Mouse (Mus musculus) layer of hippocampus, postnatal 14 days (tissue): ENCODE data around the gene Tmem97. TPM values are rescaled to one million over a fixed set of nuclear protein-coding genes. Genes with fewer than 3 reads are reported as not detected.
"Not testable (repeated sequence)": the region's sequence is repeated elsewhere in the genome, so short reads cannot be mapped to it uniquely, and the experiment has no call there.

ENCODE experiments used
- DNase-seq, 2 experiments: peaks; one replicate each; pipeline ENCODE4 v3.0.0; 2021 to 2022; ENCODE audit warnings: low spot score in 2 of 2, mixed read lengths in 1 of 2
- total RNA-seq, 2 experiments: library from RNA; stranded (reverse); gene quantifications; 2 replicates each; pipeline ENCODE4 v1.2.3; 2021

Tmem97 gene
- total RNA-seq, 2 experiments from 2014 or later = 13.3 to 19.0 TPM

DNA sequence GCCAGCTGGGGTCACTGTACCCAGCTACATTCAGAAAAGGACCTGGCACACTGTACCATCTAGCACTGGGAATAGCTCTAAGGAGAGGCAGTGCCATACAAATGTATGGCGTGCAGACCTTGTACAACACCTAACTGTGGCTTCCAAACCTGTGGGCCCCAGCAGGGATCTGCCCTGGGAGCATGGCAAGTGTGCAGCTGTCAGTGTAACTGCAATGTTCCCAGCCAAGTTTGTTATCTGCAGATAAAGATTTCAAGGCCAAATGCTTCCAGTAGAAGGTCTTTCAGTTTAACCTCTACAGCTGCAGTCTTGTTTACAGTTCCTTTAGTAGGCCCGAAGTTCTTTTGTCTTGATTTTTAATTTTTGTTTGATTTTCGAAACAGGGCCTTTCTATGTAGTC lies 5.0 kb upstream of the Tmem97 start:
- no peak for DNase-seq

DNA sequence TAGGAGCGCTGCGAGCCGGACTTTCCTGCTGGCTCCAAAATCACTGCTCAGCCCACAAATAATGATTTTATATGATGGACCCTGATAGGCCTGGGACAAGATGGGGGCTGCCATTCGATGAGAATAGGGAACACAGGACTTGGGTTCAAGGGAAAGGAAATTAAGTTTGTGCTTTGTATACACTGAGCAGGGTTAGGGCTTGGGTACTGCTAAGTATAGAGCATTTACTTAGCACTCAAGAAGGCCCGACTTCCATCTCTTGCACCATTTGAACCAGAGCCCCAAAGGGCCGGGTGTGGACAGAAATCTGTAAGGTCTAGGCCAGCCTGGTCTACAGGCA lies 452 bp upstream of the Tmem97 start:
- DNase-seq = no peak

DNA sequence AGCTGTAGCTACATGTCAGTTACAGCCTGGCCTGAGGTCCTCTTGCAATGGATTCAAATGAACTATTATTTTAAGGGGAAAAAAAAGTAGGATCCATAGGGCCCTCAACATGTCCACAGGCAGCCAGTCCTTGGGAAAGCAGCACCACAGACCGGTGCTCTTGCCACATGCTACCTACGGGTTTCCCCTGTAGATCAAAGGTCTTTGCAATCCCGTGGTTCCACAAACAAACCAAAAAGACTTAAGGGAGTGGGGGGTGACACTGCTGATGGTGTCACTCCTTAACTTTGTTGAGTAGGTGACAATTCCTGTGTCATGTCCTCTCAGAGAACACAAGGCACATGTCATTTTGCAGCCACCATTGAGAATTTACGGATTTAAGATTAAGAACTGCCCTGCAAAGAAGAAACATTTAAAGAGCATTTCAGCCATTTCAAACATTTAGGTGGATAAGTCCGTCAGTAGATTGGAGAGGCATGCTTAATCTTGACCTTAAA lies 1.0 kb downstream of the Tmem97 start:
- DNase-seq = no peak

DNA sequence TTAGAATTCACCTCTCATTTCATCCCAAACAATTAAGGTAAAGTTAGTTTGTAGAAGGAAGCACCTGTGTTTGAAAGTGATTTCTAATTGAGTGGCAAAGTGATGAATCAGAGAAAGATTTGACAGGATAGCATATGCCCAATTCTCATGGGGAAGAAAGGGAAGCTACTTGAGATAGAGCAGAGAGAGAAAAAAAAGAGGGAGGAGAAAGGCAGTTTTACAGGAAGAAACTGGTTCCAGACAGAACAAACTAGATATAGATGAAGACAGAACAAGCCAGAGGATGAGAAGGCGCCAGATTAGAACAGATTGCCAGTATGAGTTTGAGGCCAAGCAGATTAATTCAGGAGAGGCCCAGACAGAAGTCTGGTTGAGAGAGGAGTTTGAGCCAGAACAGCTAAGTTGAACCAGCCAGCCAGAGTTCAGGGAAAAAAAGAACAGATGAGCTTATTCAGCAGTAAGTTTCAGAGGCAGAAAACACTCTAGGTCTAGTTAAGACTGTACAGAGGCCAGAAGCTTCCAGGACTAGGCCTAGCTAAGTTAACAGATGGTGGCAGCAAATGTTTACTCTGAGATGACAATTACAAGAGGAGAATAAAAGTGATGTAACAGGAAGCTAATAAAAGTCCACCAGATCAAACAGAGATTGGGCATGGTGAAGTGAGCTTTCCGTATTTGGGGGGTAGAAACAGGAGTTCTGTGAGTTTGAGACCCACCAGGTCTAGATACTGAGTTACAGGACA lies 2.7 kb downstream of the Tmem97 start:
- DNase-seq = no peak

DNA sequence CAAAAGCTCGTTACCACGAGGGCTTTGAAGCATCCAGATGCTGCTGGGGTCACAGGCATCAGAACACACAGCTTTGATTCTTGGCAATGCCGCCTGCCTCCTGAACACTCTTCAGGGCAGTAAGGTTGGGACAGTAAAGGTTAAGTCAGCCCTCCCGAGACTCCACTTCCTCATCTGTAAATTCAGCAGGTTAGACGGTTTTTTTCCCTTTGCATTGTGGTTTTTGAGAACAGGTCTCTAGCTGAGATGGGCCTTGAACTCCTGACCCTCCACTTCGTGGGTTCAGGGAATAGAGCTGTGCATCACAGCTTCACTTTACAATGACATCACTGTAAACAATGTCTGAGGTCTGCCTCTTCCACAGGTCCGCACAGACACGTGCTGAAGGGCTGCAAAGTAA lies 5.4 kb downstream of the Tmem97 start:
- DNase-seq = no peak

DNA sequence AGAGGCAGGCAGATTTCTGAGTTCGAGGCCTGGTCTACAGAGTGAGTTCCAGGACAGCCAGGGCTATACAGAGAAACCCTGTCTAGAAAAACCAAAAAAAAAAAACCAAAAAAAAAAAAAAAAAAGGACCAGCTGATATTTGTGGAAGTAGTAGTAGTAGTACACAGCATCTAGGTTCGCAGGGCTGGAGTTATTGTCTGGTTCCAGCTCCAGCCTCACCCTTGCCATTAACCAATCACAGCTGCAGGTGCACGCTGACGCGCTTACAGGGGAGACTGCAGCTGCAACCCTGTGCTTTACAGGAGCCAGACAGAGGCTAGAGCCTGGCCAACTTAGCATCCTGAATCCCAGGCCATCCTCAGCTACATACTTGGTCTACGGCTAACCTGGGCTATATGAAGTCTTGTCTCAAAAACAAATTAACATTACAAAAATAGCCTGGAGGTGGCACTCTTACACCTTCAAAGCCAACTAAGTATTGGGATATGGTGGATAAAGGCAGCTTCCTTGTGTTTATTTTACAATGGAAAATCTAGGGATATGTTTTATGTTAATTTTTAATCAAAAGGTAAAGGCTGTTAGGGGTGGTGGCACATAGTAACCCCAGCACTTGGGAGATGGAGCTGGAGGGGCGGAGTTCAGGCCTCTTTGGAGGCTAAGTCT lies 6.0 kb downstream of the Tmem97 start:
- no peak for DNase-seq

DNA sequence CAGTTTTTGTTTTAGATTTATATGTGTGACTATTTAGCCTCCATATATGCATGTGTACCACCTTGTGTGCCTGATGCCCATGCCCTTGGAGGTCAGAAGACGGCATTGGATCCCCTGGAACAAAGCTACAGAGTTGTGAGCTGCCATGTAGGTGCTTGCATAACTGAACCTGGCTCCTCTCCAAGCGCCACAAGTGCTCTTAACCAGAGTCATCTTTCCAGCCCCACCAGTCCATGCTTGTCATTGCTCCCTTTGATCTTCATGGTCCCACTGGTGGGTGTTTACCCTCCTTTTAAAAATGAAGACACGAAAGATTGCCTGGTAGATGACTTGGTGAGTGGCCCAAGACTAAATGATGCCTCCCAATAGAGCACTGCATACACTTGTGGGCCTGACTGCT lies 10.2 kb downstream of the Tmem97 start:
- no peak for DNase-seq

DNA sequence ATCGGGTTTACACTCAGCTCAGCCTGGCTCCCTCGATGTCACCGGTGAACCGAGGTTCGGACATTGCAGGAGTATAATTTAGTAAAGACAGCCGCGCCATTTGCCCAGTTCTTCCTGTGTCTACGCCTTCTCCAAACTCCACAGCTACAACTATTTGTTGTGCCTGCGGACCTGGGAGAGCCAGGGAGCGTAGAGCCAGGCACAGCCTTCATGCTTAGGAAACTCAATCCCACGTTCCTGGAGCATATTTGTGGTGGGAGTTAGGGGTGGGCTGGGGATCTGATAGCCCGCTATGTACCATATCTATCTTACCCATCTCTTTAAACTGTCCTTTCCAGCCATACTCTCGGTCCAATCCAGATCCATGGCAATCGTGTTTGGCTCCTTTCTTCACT lies 13.9 kb downstream of the Tmem97 start:
- DNase-seq = peak in 1 of 2 experiments; percentile 39

DNA sequence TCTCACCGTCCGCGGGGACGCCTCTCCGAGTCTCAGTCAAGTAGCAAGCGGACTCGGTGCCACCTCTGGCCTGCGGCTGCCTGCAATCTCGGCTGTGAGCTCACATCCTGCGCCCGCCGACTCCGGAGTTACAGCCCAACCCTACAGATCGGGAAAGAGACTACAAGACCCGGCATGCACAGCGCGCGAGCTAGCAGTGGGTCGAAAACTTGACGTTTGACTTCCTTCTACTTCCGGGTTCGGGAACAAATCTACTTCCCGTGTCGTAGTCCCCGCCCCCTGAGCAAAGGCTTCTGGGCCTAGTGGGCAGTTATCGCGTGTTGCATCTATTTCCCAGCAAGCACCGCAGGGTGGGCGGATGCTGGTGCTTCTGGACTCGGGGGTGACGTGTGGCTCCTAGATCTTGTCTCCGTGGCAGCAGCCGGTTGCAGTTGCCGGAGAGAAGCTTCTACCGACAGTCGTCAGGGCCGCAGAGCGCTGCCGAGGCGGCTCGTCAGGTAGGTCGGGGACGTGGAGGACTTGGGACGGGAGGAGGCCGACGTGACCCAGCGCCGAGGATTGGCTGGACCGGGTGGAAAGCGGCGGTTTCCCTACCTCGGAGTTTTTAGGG lies 14.4 kb downstream of the Tmem97 start, which contains the start of the genes Tnfaip1 and Ift20:
Gene Tnfaip1, minus strand, starts transcription at position 253 of the 610 bp plus-strand sequence.
Gene Ift20, plus strand, starts transcription at position 282 of the 610 bp plus-strand sequence.
- peak; percentile 93 to 99 for DNase-seq

DNA sequence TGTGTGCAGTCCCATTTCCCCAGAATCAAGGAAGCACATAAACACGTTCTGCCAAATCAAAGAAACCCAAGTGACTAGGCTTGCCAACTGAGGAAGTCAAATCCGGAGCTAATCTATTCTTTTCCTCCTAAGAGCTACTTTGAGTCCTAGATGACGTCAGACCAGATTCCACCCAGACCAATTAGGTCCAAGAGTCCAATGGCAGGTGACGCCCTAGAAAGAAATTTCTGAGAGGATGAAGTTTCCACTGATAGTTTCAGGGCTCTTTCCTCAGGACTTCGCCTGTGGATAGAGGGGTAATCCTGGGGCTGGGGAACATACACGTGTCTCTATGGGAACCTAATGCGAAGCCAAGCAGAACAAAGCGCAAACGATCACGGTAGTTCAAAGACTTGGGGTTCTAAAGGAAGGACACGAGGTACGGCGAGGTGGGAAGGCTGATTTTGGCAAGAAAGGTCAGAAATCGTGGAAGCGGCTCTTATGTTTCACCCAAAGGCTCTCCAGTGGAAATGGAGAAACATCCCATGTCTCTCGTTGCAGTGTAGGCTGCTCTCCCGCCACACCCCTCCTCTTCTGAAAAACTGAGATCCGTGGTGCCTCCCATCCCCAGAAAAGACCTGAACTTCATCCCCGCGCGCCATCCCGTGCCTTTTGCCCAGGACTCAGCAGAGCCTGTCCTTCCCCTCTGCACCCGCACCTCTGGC lies 15.0 kb downstream of the Tmem97 start:
- DNase-seq = no peak

DNA sequence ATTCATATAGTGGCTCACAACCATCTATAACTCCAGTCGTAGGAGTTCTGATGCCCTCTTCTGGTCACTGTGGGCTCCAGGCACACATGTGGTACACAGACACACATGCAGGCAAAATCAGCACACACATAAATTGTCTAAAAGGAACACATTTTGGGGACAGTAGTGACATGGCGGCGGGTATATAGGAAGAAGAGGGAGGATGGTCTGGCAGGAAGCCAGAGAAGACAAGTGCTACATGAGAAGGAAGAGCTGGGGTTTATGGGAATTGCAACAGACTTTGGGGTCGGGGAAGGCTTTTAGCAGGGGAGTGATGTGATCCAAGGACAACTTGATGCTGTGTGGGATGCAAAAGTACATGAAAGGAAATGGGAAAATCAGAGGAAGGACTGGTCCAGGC lies 16.1 kb downstream of the Tmem97 start:
- DNase-seq = no peak

DNA sequence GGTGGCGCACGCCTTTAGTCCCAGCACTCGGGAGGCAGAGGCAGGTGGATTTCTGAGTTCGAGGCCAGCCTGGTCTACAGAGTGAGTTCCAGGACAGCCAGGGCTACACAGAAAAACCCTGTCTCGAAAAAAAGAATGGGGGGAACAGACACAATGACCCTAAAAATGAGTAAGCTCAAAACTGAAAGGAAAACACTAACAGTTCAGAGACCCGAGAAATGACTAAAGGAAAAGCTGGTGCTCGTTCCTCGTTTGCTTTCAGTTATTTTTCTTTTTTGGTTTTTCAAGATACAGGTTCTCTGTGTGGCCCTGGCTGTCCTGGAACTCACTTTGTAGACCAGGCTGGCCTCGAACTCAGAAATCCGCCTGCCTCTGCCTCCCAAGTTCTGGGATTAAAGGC lies 19.1 kb downstream of the Tmem97 start:
- not testable (repeated sequence) for DNase-seq

DNA sequence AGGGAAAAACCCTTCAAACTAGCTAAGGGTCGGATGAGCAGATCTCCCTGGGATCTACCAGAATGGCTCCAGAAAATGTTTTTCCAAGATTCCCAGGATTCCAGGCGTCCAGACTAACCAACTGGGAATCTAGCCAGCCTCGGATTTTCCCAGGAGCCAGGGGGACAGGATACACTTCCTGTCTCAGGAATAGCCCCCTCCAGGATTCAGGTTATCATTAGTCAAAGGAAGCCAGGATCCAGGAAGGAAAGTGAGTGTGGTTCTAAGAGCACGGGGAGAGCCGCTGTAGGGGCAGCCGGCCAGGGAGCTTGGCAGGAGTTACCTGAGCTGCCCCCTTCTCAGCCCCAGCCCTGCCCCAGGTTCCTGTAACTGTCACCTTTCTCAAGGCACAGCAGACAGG lies 19.5 kb downstream of the Tmem97 start:
- DNase-seq = no peak

DNA sequence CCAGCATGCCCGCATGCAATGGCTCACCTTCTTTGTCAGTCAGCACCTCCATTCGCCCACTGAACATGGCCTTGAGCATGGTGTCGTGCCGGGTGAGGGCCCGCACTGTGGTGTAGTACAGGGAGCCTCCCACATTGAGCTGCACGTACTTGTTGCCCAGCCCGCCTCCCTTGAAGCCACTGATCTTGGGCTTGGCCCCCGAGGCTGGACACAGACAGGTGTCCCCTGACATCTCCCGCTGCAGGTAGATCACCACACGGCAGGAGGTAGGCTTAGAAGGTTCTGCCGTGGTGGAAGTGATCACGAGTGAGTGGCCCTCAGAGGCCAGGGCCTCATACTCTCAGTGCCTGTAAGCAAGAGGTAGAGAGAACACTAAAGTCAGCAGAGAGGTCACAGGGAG lies 20.6 kb downstream of the Tmem97 start:
- no peak for DNase-seq

DNA sequence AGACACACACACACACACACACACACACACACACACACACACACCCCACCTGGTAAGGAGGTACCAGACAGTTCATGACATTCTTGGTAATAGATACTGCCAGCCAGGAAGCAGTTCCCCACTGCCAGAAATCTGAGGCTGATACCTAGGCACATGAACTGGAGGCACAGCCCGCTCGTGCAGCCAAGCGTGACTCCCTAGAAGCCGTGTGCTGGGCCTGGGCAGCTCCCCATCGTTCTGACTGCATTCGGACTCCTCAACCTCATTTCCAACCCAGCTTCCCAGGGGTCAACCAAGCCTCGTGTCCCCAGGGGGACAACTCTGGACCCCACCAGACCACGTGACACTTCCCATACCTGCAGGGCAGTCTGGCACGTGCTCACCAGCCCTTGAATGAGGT lies 21.9 kb downstream of the Tmem97 start:
- DNase-seq = no peak

DNA sequence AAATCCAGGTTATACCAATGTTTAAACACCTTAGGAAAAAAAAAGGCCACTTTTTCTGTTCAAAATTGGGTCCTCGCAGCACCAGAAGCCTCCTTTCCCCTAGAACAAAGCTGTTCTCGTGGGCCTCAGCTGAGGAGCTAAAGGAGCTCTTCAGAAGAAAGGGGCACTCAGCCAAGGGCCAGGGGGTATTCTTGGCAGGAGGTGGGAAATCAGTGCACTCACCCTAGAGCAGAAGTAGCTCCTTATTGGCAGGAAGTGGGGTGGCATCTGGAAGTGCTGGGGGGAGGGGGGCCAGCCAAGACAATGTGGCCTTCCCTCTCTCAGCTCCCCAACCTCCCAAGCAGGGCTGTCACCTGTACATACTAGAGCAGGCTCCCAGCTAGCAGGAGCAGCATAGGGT lies 25.7 kb downstream of the Tmem97 start:
- no peak for DNase-seq

DNA sequence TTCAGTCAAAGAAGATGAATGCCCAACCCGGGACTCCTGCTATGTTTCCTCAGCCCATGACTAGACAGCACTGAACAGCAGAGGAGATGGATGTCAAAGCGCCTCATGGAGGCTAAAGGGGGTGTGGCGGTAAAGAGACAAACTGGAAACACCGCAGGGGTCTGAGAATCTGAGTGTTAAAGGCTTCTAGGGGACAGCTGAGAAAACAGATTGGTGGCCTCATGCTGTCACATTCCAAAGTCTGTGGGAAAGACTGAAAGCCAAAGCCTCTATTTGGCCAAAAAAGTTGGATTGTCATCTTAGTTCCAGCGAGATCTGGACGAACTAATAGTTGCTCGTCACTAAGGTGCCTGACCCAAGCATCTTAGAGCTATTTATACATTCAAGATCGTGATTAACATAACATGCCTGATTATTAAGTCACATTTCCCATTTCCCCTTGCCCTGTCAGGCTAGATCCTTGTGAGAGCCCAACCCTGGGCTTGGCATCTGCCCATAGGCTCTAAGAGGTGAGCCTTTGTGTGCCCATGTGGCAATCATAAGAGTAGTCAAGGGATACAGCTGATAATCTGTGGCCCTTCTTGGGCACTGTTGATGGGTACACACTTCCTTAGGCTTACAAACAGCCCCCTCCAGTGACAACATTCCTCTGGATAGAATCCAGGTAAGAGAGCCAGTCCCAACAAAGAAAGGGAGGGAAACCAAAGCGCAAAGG lies 27.2 kb downstream of the Tmem97 start:
- no peak for DNase-seq

DNA sequence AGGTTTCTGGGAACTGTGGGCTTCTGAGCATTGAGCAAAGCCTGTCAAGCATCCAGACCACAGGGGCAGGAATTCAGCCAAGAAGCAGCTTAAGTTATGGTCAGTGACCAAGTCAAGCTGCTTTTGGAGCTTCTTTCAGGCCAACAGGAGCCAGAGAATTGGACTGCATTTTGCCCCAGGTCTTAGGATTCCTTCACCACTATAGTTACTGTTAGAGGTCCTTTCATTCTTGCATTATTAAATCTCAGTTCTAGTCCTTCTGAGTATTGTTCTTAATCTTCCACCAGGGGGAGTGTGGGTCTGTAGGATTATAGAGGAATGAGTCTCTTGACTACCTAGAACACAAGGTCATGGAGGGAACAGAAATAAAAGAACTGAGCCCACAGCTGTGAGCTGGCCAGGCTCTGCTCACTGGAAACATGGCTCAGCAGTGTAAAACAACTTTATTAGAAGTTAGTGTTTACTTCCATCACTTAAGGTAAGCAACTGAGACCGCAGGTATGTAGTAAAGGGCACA lies 28.0 kb downstream of the Tmem97 start:
- no peak for DNase-seq

DNA sequence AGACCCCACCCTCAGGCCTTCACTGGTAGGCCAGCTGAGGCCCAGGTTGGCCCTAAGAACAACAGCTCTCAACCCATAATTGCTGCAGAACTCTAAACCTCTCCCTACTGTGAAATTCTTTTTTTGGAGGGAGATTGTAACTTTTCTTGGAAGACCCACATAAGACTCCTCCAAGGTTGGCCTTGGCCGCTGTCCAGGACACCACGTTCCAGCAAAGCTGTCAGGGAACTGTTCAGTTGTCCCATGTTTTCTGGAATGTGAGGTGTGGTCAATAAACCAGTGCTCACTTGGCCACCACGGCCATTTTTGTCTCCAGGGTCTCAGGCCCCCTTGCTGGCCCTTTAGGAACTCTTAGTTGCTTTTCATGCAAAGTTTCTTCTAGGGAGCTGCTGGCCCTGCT lies 28.7 kb downstream of the Tmem97 start:
- DNase-seq = no peak

DNA sequence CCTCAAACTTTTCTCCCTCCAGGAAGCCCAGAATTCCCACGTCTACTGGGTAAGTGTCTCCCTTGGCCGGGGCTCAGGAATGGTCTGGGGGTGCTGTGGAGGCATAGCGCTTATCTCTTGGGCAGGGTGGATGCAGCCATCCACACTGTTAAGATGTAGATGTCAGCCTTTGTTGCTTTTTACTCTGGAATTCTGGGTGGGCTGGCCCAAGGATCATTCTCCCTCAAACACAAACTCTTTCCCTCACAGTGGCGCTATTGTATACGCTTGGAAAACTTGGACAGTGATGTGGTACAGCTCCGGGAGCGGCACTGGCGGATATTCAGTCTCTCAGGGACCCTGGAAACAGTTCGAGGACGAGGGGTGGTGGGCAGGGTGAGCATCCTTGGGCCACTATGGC lies 31.6 kb downstream of the Tmem97 start:
- DNase-seq = no peak
